Mouse (Mus musculus) liver, embryonic 14.5 days (tissue): ENCODE measurements around the gene Rnf39. TPM values are rescaled to one million over a fixed set of nuclear protein-coding genes. Genes with fewer than 3 reads are reported as not detected.

Experiments used
- ATAC-seq: fragments of 200-750 bp; cut with Nextera tagmentation; 2 replicates; pipeline ENCODE4 v1.8.0; 2017; ENCODE audit warnings: moderate number of reproducible peaks, mild to moderate bottlenecking, moderate library complexity; ENCODE audit not compliant: insufficient read depth
- DNase-seq, 3 experiments: peaks; one replicate each; pipeline ENCODE4 v3.0.0-alpha.2; 2012 to 2013; ENCODE audit warnings: low read depth in 3 of 3, low spot score in 3 of 3
- H3K27ac ChIP-seq: fragments of 300-500 bp; sonication (generic); 2 replicates; pipeline ENCODE4 v1.5.1; 2014; ENCODE audit warnings: moderate library complexity, mild to moderate bottlenecking, control low read depth, inconsistent platforms
- H3K27me3 ChIP-seq: fragments of 300-500 bp; sonication (generic); 2 replicates; pipeline ENCODE4 v1.6.1; 2014; ENCODE audit warnings: mild to moderate bottlenecking, low read length, moderate library complexity; ENCODE audit not compliant: control insufficient read depth, insufficient read depth
- H3K36me3 ChIP-seq: fragments of 300-500 bp; sonication (generic); replicated peaks from 2 replicates; pipeline ENCODE4 v1.6.1; 2014; ENCODE audit warnings: low read depth; ENCODE audit not compliant: control insufficient read depth, insufficient read depth
- H3K4me1 ChIP-seq, 2 experiments: fragments of 200-500 bp in 1 of 2; fragments of 300-500 bp in 1 of 2; sonication (generic) in 1 of 2; replicated peaks; 2 replicates each; pipeline ENCODE4 v1.6.1; 2012 to 2014; ENCODE audit warnings: antibody characterized with exemption in 1 of 2, inconsistent platforms in 1 of 2, low read length in 1 of 2; ENCODE audit not compliant: control insufficient read depth in 2 of 2, insufficient read depth in 2 of 2
- H3K4me2 ChIP-seq: fragments of 300-500 bp; sonication (generic); 2 replicates; pipeline ENCODE4 v1.6.1; 2014; ENCODE audit warnings: low read depth, mild to moderate bottlenecking, control low read depth, moderate library complexity
- H3K4me3 ChIP-seq, 2 experiments: fragments of 200-500 bp in 1 of 2; fragments of 300-500 bp in 1 of 2; sonication (generic) in 1 of 2; 2 replicates each; pipeline ENCODE4 v1.5.1; 2012 to 2014; ENCODE audit warnings: low read depth in 2 of 2, low read length in 2 of 2, mild to moderate bottlenecking in 2 of 2, control low read depth in 1 of 2, inconsistent platforms in 1 of 2, moderate library complexity in 1 of 2; ENCODE audit not compliant: insufficient read depth in 1 of 2
- H3K9ac ChIP-seq: fragments of 300-500 bp; sonication (generic); replicated peaks from 2 replicates; pipeline ENCODE4 v1.6.1; 2014; ENCODE audit warnings: mild to moderate bottlenecking, control low read depth, moderate library complexity
- H3K9me3 ChIP-seq: fragments of 300-500 bp; sonication (generic); 2 replicates; pipeline ENCODE4 v1.6.1; 2016; ENCODE audit warnings: low read length, mixed read lengths; ENCODE audit not compliant: control insufficient read depth
- CTCF ChIP-seq: IDR thresholded peaks from 2 replicates; pipeline ENCODE4 v1.5.1; 2016; ENCODE audit warnings: antibody characterized with exemption, low read depth, control low read depth
- EP300 ChIP-seq: IDR thresholded peaks from 2 replicates; pipeline ENCODE4 v1.6.1; 2016; ENCODE audit warnings: antibody characterized with exemption, low read depth
- WGBS: fragments of 180-500 bp; shearing (Covaris S2); extraction: QIAGEN DNeasy Blood & Tissue Kit; methylation state at CpG from one replicate; pipeline ENCODE4 v1.1.7; 2014; ENCODE audit not compliant: insufficient replicate concordance; 5-methylcytosine and 5-hydroxymethylcytosine counted together
- polyA plus RNA-seq, 2 experiments: library from polyadenylated mRNA; depleted of rRNA in 1 of 2; stranded (reverse) in 1 of 2; unstranded in 1 of 2; fragments of >200 nt; fragmentation: Nextera tagmentation in 1 of 2; extraction: Ambion mirVana in 1 of 2; gene quantifications; 2 replicates each; pipeline versions ENCODE4 v1.2.1 to v1.2.3; 2012 to 2014

Gene Rnf39
- polyA plus RNA-seq, 2 experiments, result 0.02 TPM; not detected in 1

- no peak overlapping the region for H3K4me3 ChIP-seq
- no peak overlapping the region for H3K9ac ChIP-seq
- H3K36me3 ChIP-seq, result no peaks in the 10 kb centered on the region; the same call in 1 of the 2 replicates
- H3K4me2 ChIP-seq, result no peak overlapping the region
- no peaks in the 10 kb centered on the region for H3K9me3 ChIP-seq
- no peak overlapping the region for H3K27ac ChIP-seq
- H3K27me3 ChIP-seq, result peaks cover 63% of the 10 kb centered on the region
- no peak for DNase-seq
- 16% methylated on average over 9 of the region's 9 CpGs for WGBS
- TF ChIP-seq EP300 (no peak), CTCF (0 out of 2 replicates have a peak, but pooled peaks have one; percentile 10)
- no peak for ATAC-seq
- 0 out of 4 replicates have a peak, but pooled peaks cover 0 to 4% of the 10 kb centered on the region in 2 experiments for H3K4me1 ChIP-seq
Measured at GRCm38 (mm10) chr17:36944121-36944775, 1.5 kb downstream of the Rnf39 start.

- peaks cover 55% of the 10 kb centered on the region for H3K27me3 ChIP-seq
- WGBS, result 2% methylated on average over 61 of the region's 62 CpGs
- H3K9ac ChIP-seq, result no peak overlapping the region
- H3K27ac ChIP-seq, result no peak overlapping the region
- DNase-seq (no peak), ATAC-seq (no peak)
- H3K4me3 ChIP-seq, result peak overlapping the region; percentile 35 to 36
- H3K9me3 ChIP-seq, result no peaks in the 10 kb centered on the region
- peaks cover 7 to 11% of the 10 kb centered on the region in 2 experiments for H3K4me1 ChIP-seq
- peak overlapping the region; percentile 53 for H3K4me2 ChIP-seq
- H3K36me3 ChIP-seq, result no peaks in the 10 kb centered on the region; the same call in 1 of the 2 replicates
- no peak for TF ChIP-seq EP300
- 0 out of 2 replicates have a peak, but pooled peaks have one; percentile 13 for TF ChIP-seq CTCF
Measured at GRCm38 (mm10) chr17:36947051-36947819, 4.5 kb downstream of the Rnf39 start.

- 81% methylated on average over 1 of the region's 1 CpGs for WGBS
- no peak overlapping the region for H3K9ac ChIP-seq
- H3K36me3 ChIP-seq, result no peaks in the 10 kb centered on the region; the same call in 1 of the 2 replicates
- no peak overlapping the region for H3K4me3 ChIP-seq
- H3K9me3 ChIP-seq, result no peaks in the 10 kb centered on the region
- ATAC-seq, result no peak
- peaks cover 45% of the 10 kb centered on the region for H3K27me3 ChIP-seq
- TF ChIP-seq EP300 (no peak), CTCF (no peak)
- no peak for DNase-seq
- peaks cover 7 to 11% of the 10 kb centered on the region in 2 experiments for H3K4me1 ChIP-seq
- no peak overlapping the region for H3K4me2 ChIP-seq
- H3K27ac ChIP-seq, result no peak overlapping the region
Measured at GRCm38 (mm10) chr17:36948286-36948685, 5.6 kb downstream of the Rnf39 start.

- Histone ChIP-seq H3K36me3 (no peaks in the 10 kb centered on the region; the same call in 1 of the 2 replicates), H3K27me3 (peaks cover 37% of the 10 kb centered on the region), H3K9me3 (no peaks in the 10 kb centered on the region), H3K4me3 (no peak overlapping the region), H3K9ac (no peak overlapping the region), H3K27ac (no peak overlapping the region), H3K4me1 (peaks cover 7 to 11% of the 10 kb centered on the region in 2 experiments), H3K4me2 (no peak overlapping the region)
- DNase-seq (no peak), ATAC-seq (no peak)
- WGBS, result 78% methylated on average over 8 of the region's 8 CpGs
- no peak for TF ChIP-seq EP300
- TF ChIP-seq CTCF, result no peak
Measured at GRCm38 (mm10) chr17:36949265-36949664, 6.5 kb downstream of the Rnf39 start.
